ENCODE assay signal across 14 mouse cellular contexts in the genomic region with DNA sequence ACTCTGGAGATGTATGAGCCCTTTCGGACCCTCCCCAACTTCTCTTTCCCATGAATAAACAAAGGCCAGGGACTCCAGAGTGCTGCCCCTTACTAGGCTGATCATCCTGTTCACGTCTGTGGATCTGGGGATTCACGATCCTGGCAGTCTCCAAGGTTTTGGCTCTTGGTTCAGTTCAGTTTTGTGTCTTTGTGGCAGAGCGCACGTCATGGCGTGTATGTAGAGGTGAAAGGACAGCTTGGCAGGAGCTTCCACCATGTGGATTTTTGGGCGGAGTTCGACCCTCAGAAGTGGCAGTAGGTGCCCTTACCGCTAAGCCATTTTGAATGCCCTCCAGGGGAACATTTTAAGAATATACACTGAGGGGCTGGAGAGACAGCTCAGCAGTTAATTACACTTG. TPM values are rescaled to one million over a fixed set of nuclear protein-coding genes. Genes with fewer than 3 reads are reported as not detected.
DNase-seq lines count a peak whose midpoint lies in the region; ATAC-seq and TF ChIP-seq lines count a peak whose summit lies in the region.
"Had no signal": no experiment of that assay in that cellular context is flagged by ENCODE, and none has a peak within 500 bp of the region (broad histone marks: within the 10 kb centered on the region; RNA-seq: fewer than 3 reads in every experiment).

No protein-coding gene starts in this region.

- peak overlapping the region; percentile 56; the same call in 1 of the 2 replicates for H3K4me2 ChIP-seq in heart, embryonic 12.5 days
- H3K4me2 ChIP-seq in liver, embryonic 11.5 days = no peak overlapping the region
- H3K4me2 ChIP-seq in liver, postnatal 0 days (ENCODE audit: low read depth, low read length) = no peak overlapping the region
- no peak overlapping the region for H3K4me2 ChIP-seq in heart, embryonic 15.5 days
- H3K4me2 ChIP-seq in myocyte (ENCODE audit: low read depth) = peak overlapping the region; percentile 93

- H3ac ChIP-seq in myocyte (ENCODE audit: control insufficient read depth, insufficient read length) = no peak overlapping the region

- H3K4me3 ChIP-seq in heart, embryonic 12.5 days = no peak overlapping the region
- H3K4me3 ChIP-seq in liver, embryonic 11.5 days (ENCODE audit: low read depth, low read length) = no peak overlapping the region
- H3K4me3 ChIP-seq in liver, postnatal 0 days (ENCODE audit: low read depth, low read length) = no peak overlapping the region
- no peak overlapping the region for H3K4me3 ChIP-seq in heart, embryonic 15.5 days
- H3K4me3 ChIP-seq in myocyte = no peak overlapping the region

- no peak overlapping the region for H3K9ac ChIP-seq in heart, embryonic 12.5 days
- no peak overlapping the region for H3K9ac ChIP-seq in liver, embryonic 11.5 days (ENCODE audit: low read depth, low read length)
- no peak overlapping the region for H3K9ac ChIP-seq in liver, postnatal 0 days (replicated peaks)
- H3K9ac ChIP-seq in heart, embryonic 15.5 days = no peak overlapping the region
- H3K9ac ChIP-seq: forebrain, postnatal 0 days had no signal

- H3K4me1 ChIP-seq in heart, embryonic 12.5 days (replicated peaks) = peaks cover 71% of the 10 kb centered on the region
- H3K4me1 ChIP-seq in liver, embryonic 11.5 days (replicated peaks; ENCODE audit: control insufficient read depth, insufficient read depth, low read length) = peaks cover 50% of the 10 kb centered on the region
- peaks cover 34% of the 10 kb centered on the region for H3K4me1 ChIP-seq in liver, postnatal 0 days (ENCODE audit: insufficient read depth)
- H3K4me1 ChIP-seq in heart, embryonic 15.5 days (replicated peaks) = peaks cover 79% of the 10 kb centered on the region

- no peaks in the 10 kb centered on the region for H3K27me3 ChIP-seq in heart, embryonic 12.5 days (replicated peaks)
- no peaks in the 10 kb centered on the region for H3K27me3 ChIP-seq in liver, embryonic 11.5 days (replicated peaks; ENCODE audit: control insufficient read depth, insufficient read depth, low read length)
- H3K27me3 ChIP-seq in liver, postnatal 0 days (ENCODE audit: insufficient read depth, low read length) = 0 out of 2 replicates have a peak, but pooled peaks cover 3% of the 10 kb centered on the region
- H3K27me3 ChIP-seq in heart, embryonic 15.5 days = no peaks in the 10 kb centered on the region
- no peaks in the 10 kb centered on the region for H3K27me3 ChIP-seq in myocyte (ENCODE audit: control insufficient read depth, insufficient read depth, insufficient read length)

- TF ChIP-seq EP300 in liver, postnatal 0 days (IDR thresholded peaks at IDR 0.05; ENCODE audit: low read depth) = no peak

- TF ChIP-seq POLR2A in myocyte (IDR thresholded peaks at IDR 0.05; ENCODE audit: insufficient read length, low read depth) = no peak

- H3K27ac ChIP-seq in heart, embryonic 12.5 days (ENCODE audit: poor library complexity, severe bottlenecking) = peak overlapping the region; percentile 94
- H3K27ac ChIP-seq in liver, embryonic 11.5 days (ENCODE audit: low read depth, low read length) = 0 out of 2 replicates have a peak overlapping the region, but pooled peaks have one; percentile 60
- H3K27ac ChIP-seq in liver, postnatal 0 days (ENCODE audit: low read depth) = no peak overlapping the region
- peak overlapping the region; percentile 90 for H3K27ac ChIP-seq in heart, embryonic 15.5 days

- TF ChIP-seq CTCF in liver, postnatal 0 days (IDR thresholded peaks at IDR 0.05; ENCODE audit: low read depth) = no peak

- no peak for DNase-seq in heart, adult 18-20 months
- DNase-seq in liver, embryonic 11.5 days (ENCODE audit: low spot score) = no peak
- DNase-seq in liver, postnatal 0 days = no peak
- no peak for DNase-seq in thymus, postnatal 25 days
- no peak for DNase-seq in cerebellum, adult 11 months
- DNase-seq: forebrain, postnatal 0 days; gastrocnemius, postnatal 25 days; kidney, adult 2 months; kidney, postnatal 4 days; left cerebral cortex, postnatal 4 days; right cerebral cortex, postnatal 14 days had no signal

- H3K9me3 ChIP-seq in heart, embryonic 12.5 days (replicated peaks) = no peaks in the 10 kb centered on the region
- H3K9me3 ChIP-seq in liver, embryonic 11.5 days (ENCODE audit: control insufficient read depth, low read length) = no peaks in the 10 kb centered on the region
- no peaks in the 10 kb centered on the region for H3K9me3 ChIP-seq in liver, postnatal 0 days (ENCODE audit: low read length)
- no peaks in the 10 kb centered on the region for H3K9me3 ChIP-seq in heart, embryonic 15.5 days (replicated peaks)

- H3K79me2 ChIP-seq in myocyte (ENCODE audit: control insufficient read depth, insufficient read depth) = peaks cover 93% of the 10 kb centered on the region

- WGBS in heart, embryonic 12.5 days = 69% methylated on average over 9 of the region's 9 CpGs
- 76% methylated on average over 9 of the region's 9 CpGs for WGBS in liver, embryonic 11.5 days
- WGBS in liver, postnatal 0 days (ENCODE audit: insufficient replicate concordance) = 84% methylated on average over 9 of the region's 9 CpGs
- 69% methylated on average over 9 of the region's 9 CpGs for WGBS in heart, embryonic 15.5 days

- H3K36me3 ChIP-seq in heart, embryonic 12.5 days = 0 out of 2 replicates have a peak, but pooled peaks cover 2% of the 10 kb centered on the region
- H3K36me3 ChIP-seq in liver, embryonic 11.5 days (ENCODE audit: control insufficient read depth, insufficient read depth, low read length) = no peaks in the 10 kb centered on the region
- no peaks in the 10 kb centered on the region for H3K36me3 ChIP-seq in liver, postnatal 0 days (replicated peaks; ENCODE audit: insufficient read depth, low read length)
- H3K36me3 ChIP-seq in heart, embryonic 15.5 days = no peaks in the 10 kb centered on the region
- no peaks in the 10 kb centered on the region for H3K36me3 ChIP-seq in myocyte (ENCODE audit: control insufficient read depth, insufficient read depth)

- ATAC-seq in heart, embryonic 12.5 days (ENCODE audit: insufficient number of reproducible peaks, low FRiP score) = no peak
- ATAC-seq in liver, embryonic 11.5 days (replicated peaks; ENCODE audit: low FRiP score) = no peak
- no peak for ATAC-seq in liver, postnatal 0 days
- ATAC-seq in heart, embryonic 15.5 days (replicated peaks; ENCODE audit: insufficient number of reproducible peaks, insufficient read depth, low FRiP score, low read depth) = no peak

TF ChIP-seq in myocyte, 11 proteins besides CTCF, POLR2A, EP300 and RAD21:
- TF ChIP-seq CEBPB (IDR thresholded peaks at IDR 0.05; ENCODE audit: insufficient read depth, poor library complexity, severe bottlenecking) = no peak
- no peak for TF ChIP-seq MYOG (IDR thresholded peaks at IDR 0.05; ENCODE audit: control insufficient read depth in 1 of 3, insufficient read depth in 1 of 3, insufficient read length in 2 of 3, low read depth in 2 of 3)
- no peak for TF ChIP-seq MYOD1 (IDR thresholded peaks at IDR 0.05; ENCODE audit: control insufficient read depth in 1 of 3, insufficient read length in 2 of 3, low read depth in 2 of 3)
- TF ChIP-seq MAX (IDR thresholded peaks at IDR 0.05; ENCODE audit: low read depth) = no peak
- TF ChIP-seq TCF12 (IDR thresholded peaks at IDR 0.05; ENCODE audit: insufficient read depth, poor library complexity, severe bottlenecking) = no peak
- no peak for TF ChIP-seq TCF3 (IDR thresholded peaks at IDR 0.05; ENCODE audit: insufficient read length, low read depth)
- TF ChIP-seq REST (IDR thresholded peaks at IDR 0.05; ENCODE audit: insufficient read depth, insufficient read length) = no peak
- no peak for TF ChIP-seq E2F4 (IDR thresholded peaks at IDR 0.05; ENCODE audit: insufficient read depth)
- TF ChIP-seq USF1 (IDR thresholded peaks at IDR 0.05; ENCODE audit: low read depth) = no peak
- no peak for TF ChIP-seq SRF (IDR thresholded peaks at IDR 0.05; ENCODE audit: control insufficient read depth, insufficient read length, low read depth)
- TF ChIP-seq POLR2AphosphoS2 (IDR thresholded peaks at IDR 0.05; ENCODE audit: insufficient read length, low read depth) = no peak

RNA-seq across cellular contexts. Expression of gene Bag3, which starts 5.2 kb away (rescaled TPM):
- polyA plus RNA-seq in heart, embryonic 12.5 days (2016; fragmentation: Nextera tagmentation; extraction: Ambion mirVana) = 21.3 and 22.0 TPM in 2 replicates
- total RNA-seq in heart, adult 18-20 months (2021) = 100 to 1,000 TPM; 298 to 330 TPM
- polyA plus RNA-seq in liver, embryonic 11.5 days (2014; fragmentation: Nextera tagmentation; extraction: Ambion mirVana) = 10.3 and 12.5 TPM in 2 replicates
- polyA plus RNA-seq in liver, postnatal 0 days (2015; fragmentation: Nextera tagmentation; extraction: Ambion mirVana) = 3.6 and 3.7 TPM in 2 replicates
- polyA plus RNA-seq in heart, embryonic 15.5 days (2015; fragmentation: Nextera tagmentation; extraction: Ambion mirVana) = 26.1 and 29.0 TPM in 2 replicates
- polyA plus RNA-seq in myocyte (2012; fragmentation: generic; extraction: Trizol) = 68.3 TPM

Comparison
In these comparisons a context has a peak if more than half of its experiments do, and no peak if none do; other contexts are left out.
1. H3K4me2 ChIP-seq: peak in heart, embryonic 12.5 days (single experiment) and myocyte (single experiment); none in liver, embryonic 11.5 days (single experiment), liver, postnatal 0 days (single experiment) and heart, embryonic 15.5 days (single experiment).